Mouse (Mus musculus) cerebellum, adult (tissue): ENCODE measurements at regions not wholly inside any gene's neighbourhood (a gene's known extent, or its start where the extent isn't known, plus 50 kb on each side); places are given as distances from the start of the nearest gene placed in this dataset.

Source experiments
- ATAC-seq: cut with Nextera tagmentation; 2 replicates; pipeline ENCODE4 v1.9.2; 2017; ENCODE audit warnings: mild to moderate bottlenecking, moderate library complexity, mixed read lengths; ENCODE audit not compliant: insufficient number of reproducible peaks, low FRiP score, low TSS enrichment

DNA sequence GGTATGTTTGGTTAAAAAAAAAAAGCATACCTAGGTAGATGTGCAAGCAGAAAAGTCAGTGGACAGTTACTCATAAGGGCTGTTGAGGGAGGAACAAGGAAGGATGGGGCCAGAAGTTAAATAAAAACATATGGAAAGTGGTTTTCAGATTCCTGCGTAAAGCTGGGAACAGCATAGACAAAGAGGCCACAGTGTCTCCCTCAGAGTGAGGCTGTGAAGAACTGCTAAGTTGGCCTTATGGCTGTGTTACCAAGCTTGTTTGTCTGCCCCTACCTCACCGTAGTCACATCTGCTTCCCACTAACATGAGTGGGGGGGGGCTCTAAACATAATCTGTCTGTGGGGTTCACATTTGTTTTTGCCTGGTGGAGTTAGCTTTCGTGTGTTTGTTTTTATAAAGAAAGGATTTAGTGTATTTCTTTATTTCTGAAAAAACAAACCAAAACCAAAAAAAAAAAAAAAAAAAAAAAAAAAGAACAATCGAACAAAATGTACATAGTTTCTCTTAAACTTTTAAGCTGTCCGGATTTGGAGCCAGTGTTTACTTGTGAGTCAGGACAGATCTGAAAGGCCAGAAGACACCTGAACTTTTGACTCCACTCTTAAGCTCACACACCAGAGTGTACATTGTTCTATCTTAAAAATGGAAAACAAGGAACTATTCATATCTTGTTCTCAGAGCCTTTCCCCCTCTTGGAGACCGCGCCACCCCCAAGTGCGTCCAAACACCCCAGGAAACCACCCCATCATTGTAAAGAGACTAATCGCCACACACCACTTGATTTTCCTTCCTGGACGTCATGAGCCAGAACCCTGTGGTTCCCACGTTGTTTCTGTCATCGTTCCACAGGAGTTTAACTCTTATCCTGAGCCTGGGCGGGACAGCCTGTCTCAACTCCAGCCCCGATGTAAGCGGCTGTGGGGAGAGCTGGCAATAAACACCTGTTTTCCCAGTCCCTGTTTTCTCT, 136.9 kb upstream of the Serp2 start:
- ATAC-seq, result no peak

DNA sequence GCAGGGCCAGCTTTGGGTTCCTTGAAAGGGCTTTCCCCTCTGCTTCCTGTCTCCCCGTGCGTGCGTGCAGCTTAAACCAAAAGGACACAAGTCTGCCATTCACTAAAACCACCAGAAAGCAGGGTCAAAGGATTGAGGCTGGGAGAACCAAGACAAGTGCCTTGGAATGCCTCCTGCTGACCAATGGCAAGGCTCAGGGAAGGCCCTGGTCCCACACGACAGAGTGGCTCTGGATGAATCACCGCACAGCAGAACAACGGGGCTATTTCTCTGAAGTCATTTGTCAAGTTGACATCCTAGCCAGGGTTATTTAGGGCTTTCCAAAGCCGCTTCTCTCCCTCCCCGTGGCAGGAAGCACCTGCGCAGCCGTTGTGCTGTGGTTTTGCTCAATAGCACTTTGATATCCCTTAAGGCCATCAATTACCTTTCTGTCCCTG, 131.3 kb upstream of the Serp2 start:
- ATAC-seq, result no peak

DNA sequence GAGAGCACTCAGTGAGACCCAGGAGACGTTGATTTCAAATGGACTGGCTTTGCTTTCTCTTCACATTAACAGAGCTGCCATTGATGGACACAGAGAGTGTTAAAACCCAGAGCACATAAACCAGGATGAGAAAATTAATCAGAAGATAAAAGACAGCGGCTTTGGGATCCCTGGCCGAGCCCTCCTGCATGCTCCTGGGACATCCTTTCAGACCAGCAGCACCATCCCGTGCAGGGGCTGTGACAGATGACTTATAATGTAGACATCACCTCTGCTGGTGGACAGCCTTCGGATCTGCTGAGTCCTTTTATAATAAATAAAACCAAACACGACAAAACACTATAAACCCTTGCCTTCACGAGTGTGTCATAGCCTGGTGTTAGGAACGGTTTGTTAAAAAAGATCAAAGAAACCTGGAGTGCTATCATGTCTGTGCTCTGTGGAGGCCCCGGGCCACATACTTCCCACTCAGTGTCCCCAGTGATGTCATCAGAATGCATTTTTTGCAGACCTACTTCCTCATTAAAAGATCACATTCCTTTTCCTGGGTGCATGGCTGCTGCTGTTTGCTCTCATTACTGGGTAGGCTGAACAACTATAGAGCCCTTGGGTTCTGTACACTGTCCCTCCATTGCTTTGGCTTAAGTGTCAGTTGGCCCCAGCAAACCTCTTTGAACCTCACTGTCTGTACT, 130.2 kb upstream of the Serp2 start:
- no peak for ATAC-seq

DNA sequence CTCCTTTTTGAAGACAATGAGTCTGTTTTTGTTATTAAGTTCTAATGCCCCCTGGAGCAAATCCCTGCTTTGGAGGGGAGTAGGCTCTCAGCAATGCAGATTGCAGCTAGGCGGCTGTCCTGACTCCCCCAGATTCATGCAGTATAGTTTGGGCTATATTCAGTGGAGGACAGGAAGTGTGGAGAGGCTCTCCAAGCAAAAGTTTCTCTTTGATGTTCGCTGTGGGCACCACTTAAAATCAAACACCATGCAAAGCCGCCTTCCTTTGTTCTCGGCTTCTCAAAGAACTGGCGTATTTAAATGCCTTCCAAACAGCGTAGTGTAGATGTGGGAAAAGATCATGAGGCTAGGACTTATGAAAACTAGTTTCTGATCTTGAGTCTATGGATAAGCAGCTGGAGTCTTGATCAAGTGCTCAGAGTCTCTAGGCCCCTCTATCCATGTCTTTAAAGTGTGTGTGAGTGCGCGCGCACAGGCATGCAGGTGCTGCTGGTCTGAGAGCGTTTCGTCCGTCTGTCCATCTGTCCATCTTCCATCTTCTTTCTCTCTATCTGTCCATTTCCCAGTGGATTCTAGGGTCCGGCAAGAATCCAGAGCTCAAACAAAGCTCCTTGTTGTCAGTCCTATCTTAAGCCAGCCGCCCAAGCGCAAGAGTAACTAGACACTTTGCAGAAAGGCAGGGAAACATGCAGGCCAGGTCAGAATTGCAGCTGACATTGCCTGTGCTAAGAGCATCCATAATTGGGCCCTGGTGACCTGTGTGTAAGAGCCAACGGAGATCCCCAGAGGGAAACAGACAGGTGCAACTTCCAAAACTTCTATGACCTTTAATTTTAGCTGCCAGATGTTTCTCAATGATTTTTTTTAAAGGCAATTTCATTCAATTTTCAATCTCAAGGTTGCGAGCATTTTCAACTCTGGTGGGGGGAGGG, 129.4 kb upstream of the Serp2 start:
- ATAC-seq, result no peak

DNA sequence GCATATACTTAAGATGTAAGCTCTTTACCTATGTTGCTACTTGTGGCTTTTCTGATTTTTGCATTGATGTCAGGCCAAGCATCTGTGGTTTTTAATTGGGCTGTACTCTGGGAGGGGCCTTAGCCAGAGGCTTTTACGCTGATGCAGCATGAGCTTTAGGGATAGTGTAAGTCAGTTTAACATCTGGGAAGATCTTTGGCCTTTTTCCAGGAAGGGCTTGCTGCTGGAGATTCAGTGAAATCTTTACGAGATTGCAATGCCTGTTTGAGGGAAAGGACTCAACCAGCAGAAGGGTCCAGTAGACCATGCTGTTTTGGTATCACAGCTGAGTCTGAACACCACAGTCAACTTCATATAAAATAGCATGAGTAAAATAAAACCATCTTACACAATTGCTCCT, 127.6 kb upstream of the Serp2 start:
- no peak for ATAC-seq

DNA sequence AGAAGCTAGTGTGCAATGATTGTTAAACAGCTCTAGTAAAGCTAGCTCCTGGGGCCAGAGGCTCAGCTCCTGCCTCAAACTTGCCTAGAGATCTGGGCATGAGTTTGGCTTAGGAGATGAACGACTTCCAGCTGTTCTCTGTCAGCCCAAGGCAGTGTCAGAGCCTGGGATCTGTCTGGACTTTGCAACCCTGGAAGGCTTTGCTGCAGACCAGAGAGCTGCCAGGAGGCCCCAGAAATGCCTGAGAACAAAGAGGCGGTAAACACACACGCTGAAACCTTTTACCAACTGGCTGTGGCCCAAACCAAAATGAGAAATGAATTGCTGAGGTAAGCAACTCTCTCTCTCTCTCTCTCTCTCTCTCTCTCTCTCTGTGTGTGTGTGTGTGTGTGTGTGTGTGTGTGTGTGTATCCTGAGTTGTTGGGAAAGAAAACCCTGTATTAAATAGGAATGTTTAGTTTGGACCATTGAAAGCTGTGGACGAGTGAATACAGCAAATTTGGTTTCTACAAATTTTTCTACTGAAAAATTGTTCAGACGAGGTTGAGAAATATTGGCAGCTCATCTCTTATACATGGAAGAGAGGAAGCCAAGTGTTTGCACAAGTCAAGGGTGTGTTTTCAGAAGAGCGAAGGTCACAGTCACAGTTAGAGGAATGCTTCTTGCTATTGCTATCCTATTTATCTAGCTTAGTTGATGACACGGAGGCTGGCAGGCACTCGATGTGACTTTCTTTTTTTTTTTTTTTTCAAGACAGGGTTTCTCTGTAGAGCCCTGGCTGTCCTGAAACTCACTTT, 125.1 kb upstream of the Serp2 start:
- ATAC-seq, result no peak

DNA sequence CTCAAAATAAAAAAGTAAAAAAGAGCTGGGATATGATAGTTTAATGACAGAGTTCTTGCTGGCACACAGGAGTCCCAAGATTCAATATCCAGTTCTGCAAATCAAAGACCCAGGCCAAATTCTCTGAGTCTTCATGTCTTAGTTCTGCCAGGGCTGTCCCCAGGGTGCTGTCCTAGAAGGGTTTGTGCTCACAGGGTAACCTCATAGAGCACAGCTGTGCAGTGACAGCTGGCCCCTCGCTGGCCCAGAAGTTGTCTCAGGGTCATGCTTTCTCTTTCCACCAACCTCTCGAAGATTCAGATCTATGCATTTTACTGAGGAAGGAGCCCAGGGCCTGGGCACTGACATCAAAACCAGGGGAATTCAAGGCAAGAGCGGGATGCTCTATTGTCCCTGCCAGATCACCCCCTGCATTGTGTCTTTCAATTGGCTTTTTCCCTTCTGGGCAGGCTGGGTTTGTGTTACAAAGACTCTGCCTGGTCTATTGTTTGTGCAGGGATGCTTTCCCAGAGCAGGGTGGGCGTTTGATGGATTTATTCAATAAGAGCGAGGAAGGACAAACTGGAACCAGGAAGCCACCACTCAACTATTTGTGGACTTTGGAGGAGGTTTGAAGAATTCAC, 121.9 kb upstream of the Serp2 start:
- no peak for ATAC-seq

DNA sequence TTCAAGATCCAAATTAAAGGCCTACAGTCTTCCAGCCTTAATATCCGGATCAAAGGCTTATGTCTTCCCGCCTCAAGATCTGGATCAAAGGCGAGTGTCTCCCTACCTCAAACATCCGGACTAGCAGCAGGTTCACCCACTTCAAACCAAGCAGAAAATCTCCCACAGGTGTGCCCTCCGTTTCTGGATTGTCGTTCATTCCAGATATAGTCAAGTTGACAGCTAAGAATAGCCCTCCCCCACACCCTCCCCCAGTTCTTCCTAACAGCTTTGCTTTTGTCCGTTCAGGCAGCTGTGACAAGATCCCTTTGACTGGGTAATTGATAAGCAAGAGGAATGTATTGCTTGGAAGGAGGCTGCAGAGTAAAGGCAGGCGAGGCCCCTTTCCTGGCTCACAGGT, 118.3 kb upstream of the Serp2 start:
- ATAC-seq, result no peak

DNA sequence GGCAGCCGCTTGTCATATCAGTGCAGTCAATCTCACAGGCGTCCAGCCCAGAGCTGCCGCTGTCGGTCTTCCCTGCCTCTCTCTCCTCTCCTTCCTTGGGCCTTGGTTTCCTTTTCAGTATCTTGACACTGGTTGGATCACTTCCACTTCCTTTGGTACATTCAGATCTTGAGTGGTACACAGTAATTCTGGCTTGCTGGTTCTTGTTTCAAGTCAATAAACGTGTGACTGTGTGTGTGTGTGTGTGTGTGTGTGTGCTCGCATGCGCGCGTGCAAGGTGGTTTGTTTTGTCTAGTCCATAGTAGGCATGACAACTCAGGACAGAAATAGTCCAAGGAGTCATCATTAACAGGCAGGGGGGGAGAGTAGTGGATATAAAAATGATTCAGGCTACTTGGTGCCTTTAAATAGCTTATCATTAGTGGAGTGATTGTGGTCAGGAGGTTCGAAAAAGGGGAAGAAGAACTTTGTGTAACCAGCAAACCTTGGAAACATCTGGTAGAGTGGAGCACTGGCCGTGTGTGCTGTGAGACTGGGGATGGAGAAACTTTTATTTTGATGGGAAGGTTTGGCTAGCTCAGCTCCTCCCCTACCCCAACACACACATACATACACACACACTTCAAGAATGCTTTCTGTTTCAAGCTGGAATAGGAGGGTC, 117.1 kb upstream of the Serp2 start:
- ATAC-seq, result no peak

DNA sequence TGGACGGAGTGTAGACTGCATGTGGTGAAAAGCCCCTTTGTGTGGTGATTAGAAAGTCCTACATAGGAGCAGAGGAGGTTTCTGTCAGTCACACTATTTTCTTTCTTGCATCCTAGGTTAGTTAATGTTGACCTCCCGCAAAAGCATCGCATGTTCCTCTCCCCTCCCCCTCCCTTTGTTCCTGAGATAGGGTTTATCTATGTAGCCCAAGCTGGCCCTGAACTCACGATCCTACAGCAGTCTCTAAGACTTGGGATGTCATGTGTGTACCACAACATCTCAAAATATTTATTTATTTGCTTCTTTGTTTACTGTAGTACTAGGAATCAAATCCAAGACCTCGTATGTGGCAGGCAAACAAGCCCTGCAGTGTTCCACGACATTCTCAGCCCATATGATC, 116.2 kb upstream of the Serp2 start:
- ATAC-seq, result no peak

DNA sequence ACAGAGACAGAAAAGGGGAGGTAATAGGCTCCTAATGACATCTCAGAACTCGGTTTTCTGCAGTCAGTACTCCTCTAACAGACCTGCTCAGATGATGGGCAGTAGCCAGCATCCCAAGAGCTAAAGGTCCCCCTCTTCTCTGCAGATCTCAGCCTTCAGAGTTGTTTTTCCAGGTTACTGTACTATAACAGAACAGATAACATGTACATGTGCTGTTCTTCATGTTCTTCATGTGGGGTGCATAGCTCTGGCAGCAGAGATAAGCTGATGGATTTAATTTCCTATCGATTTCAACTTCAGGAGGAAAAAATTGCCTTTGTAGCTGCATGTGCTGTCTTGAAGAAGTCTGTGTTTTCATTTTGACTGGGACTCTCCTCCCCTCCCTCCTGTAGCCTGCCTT, 115.8 kb upstream of the Serp2 start:
- no peak for ATAC-seq

DNA sequence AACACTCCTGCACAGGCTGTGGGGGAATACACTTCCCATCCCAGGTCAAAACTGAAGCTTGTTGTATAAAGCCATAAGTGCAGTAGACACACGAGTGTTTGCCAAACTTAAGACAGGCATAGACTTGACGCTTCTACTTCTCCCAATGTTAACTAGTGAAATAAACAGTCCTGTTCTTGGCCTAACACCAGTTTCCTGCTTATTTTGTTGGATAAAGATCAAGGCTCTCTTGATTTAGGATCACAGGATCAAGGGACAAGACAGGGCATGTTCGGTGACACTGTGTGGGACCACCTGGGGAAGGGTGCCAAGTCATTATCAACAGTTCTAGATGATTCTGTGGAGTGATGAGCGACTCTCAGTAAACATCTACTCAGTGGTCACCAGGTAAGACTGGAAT, 114.3 kb upstream of the Serp2 start:
- no peak for ATAC-seq

DNA sequence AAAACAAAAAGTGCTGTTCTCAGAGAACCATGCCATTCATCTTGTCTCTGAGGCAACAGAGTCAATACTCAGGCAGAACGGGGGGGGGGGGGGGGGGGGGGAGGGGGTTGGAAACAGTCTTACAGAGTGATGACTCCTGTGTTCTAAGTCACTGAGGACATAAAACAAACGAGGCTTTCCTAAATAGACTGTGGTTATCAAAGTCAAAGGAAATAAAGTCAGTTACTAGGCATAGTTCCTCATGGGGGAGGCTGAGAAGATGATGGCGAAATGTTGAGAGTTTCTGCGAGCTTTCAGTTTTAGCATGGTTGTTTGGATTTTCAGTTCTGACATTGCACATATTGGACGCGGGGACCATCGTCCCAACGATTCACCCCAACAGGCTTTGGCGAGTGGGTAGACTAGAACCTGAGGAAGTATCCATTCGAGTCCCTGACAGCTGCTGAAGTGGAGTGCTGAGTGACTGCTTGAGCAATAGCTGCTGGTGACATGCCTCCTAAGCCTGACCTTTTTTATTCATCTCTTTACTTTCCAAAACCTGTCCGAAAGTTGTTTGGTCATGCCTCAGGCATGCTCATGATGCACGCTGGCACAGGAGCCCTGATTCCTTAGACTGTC, 109.2 kb upstream of the Serp2 start:
- ATAC-seq, result no peak

DNA sequence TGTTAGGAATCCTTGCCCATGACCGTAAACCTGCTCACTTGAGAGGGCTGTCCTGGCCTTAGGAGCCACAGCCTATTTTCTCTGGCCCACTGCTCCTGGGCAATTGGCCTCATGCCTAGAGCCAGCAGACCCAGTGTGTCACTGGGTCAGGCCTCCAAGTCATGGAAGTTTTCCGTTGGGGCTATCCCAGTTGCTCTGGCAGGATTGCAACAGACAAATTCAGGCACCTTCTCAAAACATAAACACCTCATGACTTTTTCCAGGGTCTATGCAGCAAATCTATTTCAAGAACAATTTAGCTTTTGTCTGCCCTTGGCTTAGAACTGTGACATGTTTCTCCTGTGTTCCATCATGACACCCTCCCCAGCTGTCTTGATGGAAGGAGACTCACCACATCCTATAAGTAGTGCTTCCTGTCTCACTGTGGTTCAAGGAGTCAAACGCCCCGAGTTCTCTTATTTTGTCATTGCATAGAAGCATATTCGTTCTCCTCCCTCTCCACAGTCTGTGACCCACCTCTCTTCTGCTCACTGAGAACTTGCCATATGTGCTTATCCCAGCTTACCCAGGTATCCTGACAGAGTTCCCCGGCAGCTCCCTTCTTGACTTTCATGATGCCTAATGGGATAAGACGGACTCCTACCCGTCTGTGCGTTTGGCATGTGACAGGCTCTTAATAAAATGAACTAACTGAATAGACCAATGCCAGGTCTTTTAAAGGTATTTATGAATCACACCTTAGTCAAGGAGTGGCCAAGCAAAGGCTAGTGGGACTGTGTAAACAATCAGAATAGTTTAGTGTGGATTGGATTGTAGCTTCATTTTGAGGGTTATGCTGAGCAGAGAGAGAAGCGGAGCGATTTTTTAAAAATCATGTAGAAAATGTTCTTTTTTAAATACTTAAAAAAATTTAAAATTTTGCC, 108.2 kb upstream of the Serp2 start:
- ATAC-seq, result no peak

DNA sequence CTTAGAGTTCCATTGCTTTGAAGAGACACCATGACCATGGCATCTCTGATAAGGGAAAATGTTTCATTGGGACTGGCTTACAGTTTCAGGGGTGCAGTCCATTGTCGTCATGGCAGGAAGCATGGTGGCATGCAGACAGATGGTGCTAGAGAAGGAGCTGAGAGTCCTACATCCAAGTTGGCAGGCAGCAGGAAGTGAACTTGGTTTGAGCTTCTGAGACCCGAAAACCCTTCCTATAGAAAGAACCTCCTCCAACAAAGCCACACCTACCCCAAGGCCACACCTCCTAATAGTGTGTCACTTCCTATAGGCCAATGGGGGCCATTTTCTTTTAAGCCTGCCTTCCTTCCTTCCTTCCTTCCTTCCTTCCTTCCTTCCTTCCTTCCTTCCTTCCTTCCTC, 107.1 kb upstream of the Serp2 start:
- ATAC-seq, result no peak

DNA sequence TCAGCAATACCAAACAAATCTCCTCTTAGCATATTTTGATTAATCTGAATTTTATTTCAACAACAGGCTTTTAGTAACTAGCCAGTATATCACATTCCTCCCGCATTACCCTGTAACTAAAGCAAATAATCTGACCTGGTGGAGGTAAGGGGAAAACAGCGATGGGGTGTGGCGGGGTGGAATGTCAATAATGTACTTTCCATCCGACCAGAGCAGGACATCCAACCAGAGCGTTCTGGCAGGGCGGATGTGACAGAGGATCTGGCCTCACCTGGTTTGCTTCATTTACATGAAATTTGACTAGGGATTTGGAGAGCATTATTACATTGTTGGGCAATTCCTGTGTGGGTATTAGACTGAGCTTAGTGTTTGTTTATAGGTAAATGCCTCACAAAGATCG, 106.2 kb upstream of the Serp2 start:
- no peak for ATAC-seq

DNA sequence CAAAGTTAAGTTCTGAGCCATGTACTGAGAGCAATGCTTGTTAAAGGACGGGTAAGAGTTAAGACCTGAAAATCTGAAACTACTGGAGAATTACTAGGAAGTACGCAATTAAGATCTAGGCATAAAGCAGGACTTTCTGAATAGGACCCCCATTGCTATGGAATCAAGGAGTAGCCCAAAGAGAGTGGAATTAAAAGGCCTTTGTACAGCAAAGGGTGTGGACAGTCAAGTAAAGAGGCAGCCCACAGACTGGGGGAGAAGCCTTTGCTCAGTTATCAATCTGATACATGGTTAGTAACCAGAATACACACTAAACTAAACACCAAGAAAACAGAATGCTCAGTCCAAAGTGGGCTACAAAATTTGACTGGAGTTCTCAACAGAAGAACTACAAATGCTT, 104.2 kb upstream of the Serp2 start:
- no peak for ATAC-seq
